Mouse (Mus musculus) frontal cortex, postnatal 10 days (tissue): ENCODE data around the gene Gemin6.
"Not testable (repeated sequence)": the region's sequence is repeated elsewhere in the genome, so short reads cannot be mapped to it uniquely, and the experiment has no call there.

Experiments used
- DNase-seq, 2 experiments: peaks; one replicate each; pipeline ENCODE4 v3.0.0; 2022; ENCODE audit warnings: low spot score in 2 of 2, mixed read lengths in 1 of 2

Gene Gemin6

GRCm38 (mm10) chr17:80224326-80225116 is at the start of gene Gemin6:
TSS of gene Gemin6 (plus strand) at chr17:80224441.
- DNase-seq: peak; percentile 74 to 82

- no peak for DNase-seq
Measured at GRCm38 (mm10) chr17:80174699-80175385, 49.4 kb upstream of the Gemin6 start.

- no peak for DNase-seq
Measured at GRCm38 (mm10) chr17:80175386-80175739, 48.9 kb upstream of the Gemin6 start.

- no peak for DNase-seq
Measured at GRCm38 (mm10) chr17:80175966-80176365, 48.3 kb upstream of the Gemin6 start.

- DNase-seq: not testable (repeated sequence)
Measured at GRCm38 (mm10) chr17:80178846-80179245, 45.4 kb upstream of the Gemin6 start.

GRCm38 (mm10) chr17:80179959-80180358 is 44.3 kb upstream of the Gemin6 start:
- peak; percentile 66 to 70 for DNase-seq

GRCm38 (mm10) chr17:80180468-80180867 is 43.8 kb upstream of the Gemin6 start:
- no peak for DNase-seq

- DNase-seq: no peak
Measured at GRCm38 (mm10) chr17:80183615-80184014, 40.6 kb upstream of the Gemin6 start.

- DNase-seq: no peak
Measured at GRCm38 (mm10) chr17:80193075-80193474, 31.2 kb upstream of the Gemin6 start.

- no peak for DNase-seq
Measured at GRCm38 (mm10) chr17:80199160-80199778, 25.0 kb upstream of the Gemin6 start.

GRCm38 (mm10) chr17:80205657-80206056 is 18.6 kb upstream of the Gemin6 start:
- no peak for DNase-seq

- no peak for DNase-seq
Measured at GRCm38 (mm10) chr17:80206301-80206670, 18.0 kb upstream of the Gemin6 start.

GRCm38 (mm10) chr17:80206671-80207581 is 17.3 kb upstream of the Gemin6 start, which contains the start of the genes Srsf7 and Ttc39d:
TSS of gene Srsf7 (minus strand) at chr17:80207307.
TSS of gene Ttc39d (plus strand) at chr17:80207460.
- DNase-seq: peak; percentile 96 to 98

- not testable (repeated sequence) for DNase-seq
Measured at GRCm38 (mm10) chr17:80213998-80214397, 10.2 kb upstream of the Gemin6 start.

- no peak for DNase-seq
Measured at GRCm38 (mm10) chr17:80220131-80220530, 4.1 kb upstream of the Gemin6 start.

GRCm38 (mm10) chr17:80221202-80221601 is 3.0 kb upstream of the Gemin6 start:
- DNase-seq: no peak

- DNase-seq: no peak
Measured at GRCm38 (mm10) chr17:80221890-80222628, 2.2 kb upstream of the Gemin6 start.

- DNase-seq: no peak
Measured at GRCm38 (mm10) chr17:80223829-80224228, 412 bp upstream of the Gemin6 start.

- DNase-seq: not testable (repeated sequence)
Measured at GRCm38 (mm10) chr17:80225142-80225541, 901 bp downstream of the Gemin6 start.

- no peak for DNase-seq
Measured at GRCm38 (mm10) chr17:80229396-80229795, 5.2 kb downstream of the Gemin6 start.

GRCm38 (mm10) chr17:80233844-80234243 is 9.6 kb downstream of the Gemin6 start:
- DNase-seq: no peak
